Mouse (Mus musculus) megakaryocyte-erythroid progenitor cell, adult 5-6 weeks (primary cell): ENCODE measurements around the gene Dcaf8. TPM values are rescaled to one million over a fixed set of nuclear protein-coding genes. Genes with fewer than 3 reads are reported as not detected.

Experiments used
- ATAC-seq: replicated peaks from 2 replicates; pipeline ENCODE4 v1.8.0; 2016; ENCODE audit warnings: mild to moderate bottlenecking, inconsistent platforms; ENCODE audit not compliant: severe bottlenecking, poor library complexity, low FRiP score, low TSS enrichment
- total RNA-seq, 2 experiments: library from RNA; stranded (forward) in 1 of 2; stranded (reverse) in 1 of 2; fragments of 200-1000, 215-1000 nt in 1 of 2; fragments of >200 nt in 1 of 2; fragmentation: Nextera tagmentation in 1 of 2; gene quantifications; 2 replicates each; pipeline ENCODE4 v1.2.3; 2014 to 2017

The Dcaf8 gene
- 106 and 110 TPM in 2 replicates for total RNA-seq (2014; fragmentation: Nextera tagmentation)
- 132 and 142 TPM in 2 replicates for total RNA-seq (2017)

- peak; percentile 89 for ATAC-seq
Measured at GRCm38 (mm10) chr1:172147835-172148278, at the start of gene Dcaf8. Gene Dcaf8 (plus strand): TSS chr1:172148084.

GRCm38 (mm10) chr1:172099325-172100033, 48.4 kb upstream of the Dcaf8 start:
- ATAC-seq, result no peak

GRCm38 (mm10) chr1:172103619-172104018, 44.3 kb upstream of the Dcaf8 start:
- ATAC-seq, result no peak

- no peak for ATAC-seq
Measured at GRCm38 (mm10) chr1:172105101-172105500, 42.8 kb upstream of the Dcaf8 start.

GRCm38 (mm10) chr1:172107777-172108477, 40.0 kb upstream of the Dcaf8 start:
- no peak for ATAC-seq

GRCm38 (mm10) chr1:172116948-172117347, 30.9 kb upstream of the Dcaf8 start:
- no peak for ATAC-seq

GRCm38 (mm10) chr1:172119100-172119499, 28.8 kb upstream of the Dcaf8 start:
- ATAC-seq, result no peak

GRCm38 (mm10) chr1:172119720-172120119, 28.2 kb upstream of the Dcaf8 start:
- peak; percentile 76 for ATAC-seq

GRCm38 (mm10) chr1:172122671-172123070, 25.2 kb upstream of the Dcaf8 start:
- ATAC-seq, result no peak

- no peak for ATAC-seq
Measured at GRCm38 (mm10) chr1:172124572-172124971, 23.3 kb upstream of the Dcaf8 start.

GRCm38 (mm10) chr1:172126376-172127347, 21.2 kb upstream of the Dcaf8 start, which contains the start of gene Pex19:
Gene Pex19 (plus strand): TSS chr1:172126755.
- peak; percentile 83 for ATAC-seq

- no peak for ATAC-seq
Measured at GRCm38 (mm10) chr1:172127487-172127886, 20.4 kb upstream of the Dcaf8 start.

- ATAC-seq, result no peak
Measured at GRCm38 (mm10) chr1:172128563-172128962, 19.3 kb upstream of the Dcaf8 start.

GRCm38 (mm10) chr1:172129108-172129507, 18.8 kb upstream of the Dcaf8 start:
- ATAC-seq, result peak; percentile 29; the same call in 1 of the 2 replicates

GRCm38 (mm10) chr1:172129780-172130179, 18.1 kb upstream of the Dcaf8 start:
- ATAC-seq, result no peak

- no peak for ATAC-seq
Measured at GRCm38 (mm10) chr1:172132319-172132718, 15.6 kb upstream of the Dcaf8 start.

GRCm38 (mm10) chr1:172133535-172133934, 14.3 kb upstream of the Dcaf8 start:
- no peak for ATAC-seq

GRCm38 (mm10) chr1:172134072-172134471, 13.8 kb upstream of the Dcaf8 start:
- ATAC-seq, result no peak

GRCm38 (mm10) chr1:172140160-172140559, 7.7 kb upstream of the Dcaf8 start:
- no peak for ATAC-seq

GRCm38 (mm10) chr1:172140825-172141224, 7.1 kb upstream of the Dcaf8 start:
- no peak for ATAC-seq
